Mouse (Mus musculus): ENCODE measurements around the gene Gm49721. TPM values are rescaled to one million over a fixed set of nuclear protein-coding genes. Genes with fewer than 3 reads are reported as not detected.
"Not testable (repeated sequence)": the region's sequence is repeated elsewhere in the genome, so short reads cannot be mapped to it uniquely, and the experiment has no call there.

The Gm49721 gene
- polyA plus RNA-seq, 1 experiment, result not detected

- H3K9me3 ChIP-seq; H3K27me3 ChIP-seq (replicated peaks); H3K4me3 ChIP-seq (replicated peaks); H3K36me3 ChIP-seq (replicated peaks; ENCODE audit: low read length); H3K4me1 ChIP-seq: not testable (repeated sequence)
Measured at GRCm38 (mm10) chr17:6970334-6970733, 8.4 kb upstream of the Gm49721 start, which contains the start of gene Rnaset2b. Gene Rnaset2b (plus strand): TSS chr17:6970634.

DNA sequence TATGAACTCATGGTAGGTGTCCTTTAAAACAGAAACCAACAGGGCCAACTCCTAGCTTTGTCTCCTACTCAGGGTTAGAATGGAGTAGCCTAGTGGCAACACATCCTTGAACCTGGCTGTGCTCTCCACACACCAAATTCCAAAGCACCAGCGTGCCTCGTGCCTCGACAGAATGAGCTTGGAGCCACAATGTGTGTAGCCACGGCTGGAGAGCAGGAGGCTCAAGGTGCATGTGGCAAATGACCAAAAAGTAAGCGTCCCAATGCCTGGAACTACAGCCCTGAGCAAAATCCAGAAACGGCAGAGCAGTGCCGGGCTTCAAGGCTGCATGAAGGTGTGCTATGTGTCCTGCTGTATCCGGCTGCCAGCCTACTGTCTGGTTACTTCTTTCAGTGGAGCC is 7.5 kb upstream of the Gm49721 start:
- H3K27me3 ChIP-seq (replicated peaks); H3K4me3 ChIP-seq (replicated peaks); H3K36me3 ChIP-seq (replicated peaks; ENCODE audit: low read length); H3K4me1 ChIP-seq; H3K9me3 ChIP-seq: not testable (repeated sequence)

GRCm38 (mm10) chr17:6972836-6973396 is 5.8 kb upstream of the Gm49721 start:
- not testable (repeated sequence) for H3K9me3 ChIP-seq; H3K36me3 ChIP-seq (replicated peaks; ENCODE audit: low read length); H3K4me1 ChIP-seq; H3K27me3 ChIP-seq (replicated peaks); H3K4me3 ChIP-seq (replicated peaks)

DNA sequence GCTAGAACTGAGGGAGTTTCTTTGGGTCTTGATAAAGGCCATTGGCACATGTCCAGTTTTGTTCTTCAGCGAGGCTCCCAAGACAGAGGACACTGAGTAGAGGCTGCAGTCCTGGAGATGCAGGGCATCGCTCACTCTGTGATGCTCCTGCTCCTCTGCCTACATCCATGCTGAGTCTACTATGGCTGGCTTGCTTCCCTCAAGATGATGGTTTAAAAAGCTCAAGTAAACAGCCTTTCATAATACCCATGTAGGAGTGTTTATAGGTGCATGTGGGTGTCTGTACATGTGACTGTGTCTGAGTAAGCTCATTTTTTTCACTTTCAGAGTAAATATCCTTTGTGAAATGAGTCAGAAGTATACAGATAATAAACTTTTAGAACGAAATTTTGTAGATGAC is 3.7 kb upstream of the Gm49721 start:
- H3K9me3 ChIP-seq; H3K27me3 ChIP-seq (replicated peaks); H3K4me3 ChIP-seq (replicated peaks); H3K36me3 ChIP-seq (replicated peaks; ENCODE audit: low read length); H3K4me1 ChIP-seq: not testable (repeated sequence)

DNA sequence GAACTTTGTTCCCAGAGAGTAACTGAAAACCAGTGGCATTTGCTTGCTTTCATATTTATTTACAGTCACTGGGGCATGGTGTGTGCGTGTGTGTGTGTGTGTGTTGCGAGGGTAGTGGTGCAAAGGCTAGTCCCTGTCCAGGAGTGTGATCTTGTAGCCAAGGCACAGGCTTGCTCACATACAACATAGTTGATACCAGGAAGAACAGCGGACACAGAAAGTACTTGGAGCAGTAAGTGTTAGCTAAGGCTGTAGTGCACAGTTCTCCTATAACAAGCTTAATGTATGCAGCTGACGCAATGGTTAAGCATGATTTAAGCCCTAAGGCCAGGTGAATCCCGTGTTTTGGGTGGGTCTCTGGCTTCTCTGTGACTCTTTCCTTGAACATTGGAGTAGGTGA is 676 bp downstream of the Gm49721 start:
- H3K4me3 ChIP-seq (replicated peaks), result peak overlapping the region; percentile 59
- H3K27me3 ChIP-seq (replicated peaks); H3K9me3 ChIP-seq; H3K4me1 ChIP-seq; H3K36me3 ChIP-seq (replicated peaks; ENCODE audit: low read length): not testable (repeated sequence)

DNA sequence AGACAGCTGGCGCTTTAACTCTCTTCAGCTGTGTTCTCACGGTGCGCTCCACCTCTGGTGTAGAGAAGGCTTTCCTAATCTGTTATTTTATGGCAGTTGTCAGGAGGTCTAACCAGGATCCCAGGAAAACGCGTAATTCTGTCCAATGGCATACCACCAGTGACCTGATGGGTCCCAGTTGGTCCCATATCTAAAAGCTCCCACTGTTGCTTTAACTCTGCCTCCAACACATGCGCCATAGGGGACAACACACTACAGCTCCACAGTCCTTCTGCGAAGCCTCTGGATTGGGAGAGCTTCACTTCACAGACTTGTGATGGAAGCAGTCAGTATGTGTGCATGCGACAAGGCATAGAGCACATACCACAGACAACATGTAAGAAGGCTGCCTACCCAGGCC is 1.4 kb downstream of the Gm49721 start:
- not testable (repeated sequence) for H3K36me3 ChIP-seq (replicated peaks; ENCODE audit: low read length); H3K27me3 ChIP-seq (replicated peaks); H3K4me1 ChIP-seq; H3K9me3 ChIP-seq; H3K4me3 ChIP-seq (replicated peaks)

- not testable (repeated sequence) for H3K36me3 ChIP-seq (replicated peaks; ENCODE audit: low read length); H3K4me3 ChIP-seq (replicated peaks); H3K9me3 ChIP-seq; H3K27me3 ChIP-seq (replicated peaks); H3K4me1 ChIP-seq
Measured at GRCm38 (mm10) chr17:6986118-6986517, 7.4 kb downstream of the Gm49721 start.

GRCm38 (mm10) chr17:6995504-6995903 is 16.8 kb downstream of the Gm49721 start:
- H3K9me3 ChIP-seq; H3K36me3 ChIP-seq (replicated peaks; ENCODE audit: low read length); H3K4me1 ChIP-seq; H3K4me3 ChIP-seq (replicated peaks); H3K27me3 ChIP-seq (replicated peaks): not testable (repeated sequence)

GRCm38 (mm10) chr17:6996826-6997225 is 18.1 kb downstream of the Gm49721 start:
- not testable (repeated sequence) for H3K9me3 ChIP-seq; H3K4me3 ChIP-seq (replicated peaks); H3K27me3 ChIP-seq (replicated peaks); H3K4me1 ChIP-seq; H3K36me3 ChIP-seq (replicated peaks; ENCODE audit: low read length)

- H3K27me3 ChIP-seq (replicated peaks); H3K9me3 ChIP-seq; H3K36me3 ChIP-seq (replicated peaks; ENCODE audit: low read length); H3K4me3 ChIP-seq (replicated peaks); H3K4me1 ChIP-seq: not testable (repeated sequence)
Measured at GRCm38 (mm10) chr17:6997778-6998490, 19.2 kb downstream of the Gm49721 start.

DNA sequence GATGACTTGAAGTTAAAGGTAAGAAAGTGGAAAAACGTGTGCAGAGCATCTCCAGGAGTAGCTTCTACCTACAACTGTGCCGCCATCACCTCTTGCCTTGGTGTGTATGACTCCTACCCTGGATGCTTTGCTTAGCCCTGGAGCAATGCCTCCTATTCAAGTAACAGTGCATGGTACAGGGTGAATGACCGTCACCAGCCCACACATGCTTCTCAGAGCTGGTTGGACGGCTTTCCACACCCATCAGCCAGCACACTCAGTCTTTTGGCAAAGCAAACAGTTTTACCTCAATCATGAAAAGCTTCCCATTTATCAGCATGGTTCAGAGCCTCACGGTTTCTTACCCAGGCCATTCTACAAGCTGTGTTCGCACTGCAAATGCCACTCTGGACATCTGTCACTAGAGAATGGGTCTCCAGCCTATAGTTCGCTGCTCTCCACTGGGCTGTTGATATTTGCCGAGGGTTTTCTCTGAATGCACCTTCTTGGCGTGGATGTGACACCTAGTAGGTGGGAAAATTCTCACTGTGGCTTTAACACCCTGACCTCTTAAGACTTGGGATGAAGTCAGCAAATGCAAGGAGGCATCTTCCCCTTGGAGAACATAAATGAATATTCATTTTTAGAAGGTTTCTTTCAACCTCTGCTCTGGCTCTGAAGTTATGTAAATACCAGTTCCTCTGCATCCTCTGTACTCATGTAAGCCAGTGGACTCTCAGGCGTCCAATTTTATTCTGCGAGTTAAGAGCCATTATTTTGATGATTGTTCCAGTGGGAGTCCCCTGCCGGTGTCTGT is 23.3 kb downstream of the Gm49721 start:
- not testable (repeated sequence) for H3K4me3 ChIP-seq (replicated peaks); H3K27me3 ChIP-seq (replicated peaks); H3K9me3 ChIP-seq; H3K4me1 ChIP-seq; H3K36me3 ChIP-seq (replicated peaks; ENCODE audit: low read length)

DNA sequence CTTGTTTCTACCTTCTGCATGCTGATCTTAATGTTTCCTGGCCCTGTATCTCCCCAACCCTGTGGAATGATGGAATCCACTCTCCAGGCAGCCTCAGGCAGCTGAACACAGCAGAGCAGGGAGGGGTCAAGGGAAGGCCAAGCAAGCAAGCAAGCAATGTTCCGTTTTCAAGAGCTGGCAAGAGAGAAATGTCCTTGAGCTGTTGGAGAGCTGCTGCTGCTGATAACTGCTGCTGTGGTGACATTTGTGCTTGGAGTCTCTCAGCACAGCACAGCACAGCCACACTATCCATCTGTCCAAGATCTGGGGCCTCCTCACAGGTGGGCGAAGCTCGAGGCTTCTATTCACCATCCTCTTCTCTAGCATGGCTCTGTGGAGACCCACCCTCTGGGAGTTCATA is 24.7 kb downstream of the Gm49721 start:
- H3K4me3 ChIP-seq (replicated peaks); H3K4me1 ChIP-seq; H3K36me3 ChIP-seq (replicated peaks; ENCODE audit: low read length); H3K9me3 ChIP-seq; H3K27me3 ChIP-seq (replicated peaks): not testable (repeated sequence)

DNA sequence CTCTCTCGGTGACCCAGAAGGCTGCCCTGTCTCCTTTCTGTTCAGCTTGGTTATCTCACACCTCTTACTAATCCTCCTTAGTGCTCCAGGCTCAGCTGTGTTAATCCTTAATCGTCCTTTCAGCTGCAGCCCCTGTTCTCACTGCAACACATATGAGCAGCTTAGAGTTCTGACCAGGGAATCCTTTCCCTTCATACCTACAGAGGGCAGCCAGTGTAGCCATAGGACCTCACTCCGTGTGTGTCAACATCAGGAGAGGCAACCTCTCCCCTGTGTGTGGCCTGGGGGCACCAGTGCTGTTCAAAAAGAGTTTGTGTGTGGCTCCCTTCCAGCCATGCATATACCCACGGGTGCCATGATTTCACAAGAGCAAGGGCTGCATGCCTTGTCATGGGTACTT is 26.9 kb downstream of the Gm49721 start:
- H3K27me3 ChIP-seq (replicated peaks); H3K4me3 ChIP-seq (replicated peaks); H3K9me3 ChIP-seq; H3K36me3 ChIP-seq (replicated peaks; ENCODE audit: low read length); H3K4me1 ChIP-seq: not testable (repeated sequence)

GRCm38 (mm10) chr17:7008885-7009284 is 30.2 kb downstream of the Gm49721 start:
- H3K4me1 ChIP-seq; H3K4me3 ChIP-seq (replicated peaks); H3K9me3 ChIP-seq: not testable (repeated sequence)

DNA sequence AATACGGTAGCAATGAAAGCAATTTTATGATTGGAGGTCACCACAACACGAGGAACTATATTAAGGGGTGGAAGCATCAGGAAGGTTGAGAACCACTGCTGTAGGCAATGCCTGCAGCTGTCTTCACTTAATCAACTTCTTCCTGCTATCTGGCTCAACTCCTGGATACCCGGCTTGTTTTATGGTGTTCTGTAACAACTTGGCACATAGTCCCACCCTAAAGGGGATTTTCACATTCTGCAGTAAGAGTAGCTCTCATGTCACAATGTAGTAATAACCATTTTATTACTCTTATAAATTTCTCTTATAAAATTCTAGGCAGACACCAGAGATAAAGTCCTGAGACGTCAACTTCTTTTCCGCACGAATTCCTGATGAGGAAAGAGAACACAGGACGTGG is 30.7 kb downstream of the Gm49721 start:
- H3K9me3 ChIP-seq; H3K4me3 ChIP-seq (replicated peaks); H3K4me1 ChIP-seq; H3K36me3 ChIP-seq (replicated peaks; ENCODE audit: low read length); H3K27me3 ChIP-seq (replicated peaks): not testable (repeated sequence)

More at GRCm38 (mm10) chr17:7008885-7009284, 30.2 kb downstream of the Gm49721 start:
- not testable (repeated sequence) for H3K36me3 ChIP-seq (replicated peaks; ENCODE audit: low read length); H3K27me3 ChIP-seq (replicated peaks)

- not testable (repeated sequence) for H3K27me3 ChIP-seq (replicated peaks); H3K4me1 ChIP-seq; H3K36me3 ChIP-seq (replicated peaks; ENCODE audit: low read length); H3K4me3 ChIP-seq (replicated peaks); H3K9me3 ChIP-seq
Measured at GRCm38 (mm10) chr17:7009901-7010300, 31.2 kb downstream of the Gm49721 start.
